ENCODE assay signal across 8 mouse cellular contexts in genomic region chr7:80369461-80369860, GRCm38 (mm10). TPM values are rescaled to one million over a fixed set of nuclear protein-coding genes. Genes with fewer than 3 reads are reported as not detected.
DNase-seq lines count a peak whose midpoint lies in the region; ATAC-seq and TF ChIP-seq lines count a peak whose summit lies in the region.

No protein-coding gene starts in this region.

- no peak for TF ChIP-seq EP300 in heart, postnatal 0 days (IDR thresholded peaks at IDR 0.05; ENCODE audit: low read depth)

- 0 out of 2 replicates have a peak, but pooled peaks cover 10% of the 10 kb centered on the region for H3K4me1 ChIP-seq in heart, postnatal 0 days (ENCODE audit: control insufficient read depth, insufficient read depth)
- peaks cover 14% of the 10 kb centered on the region for H3K4me1 ChIP-seq in hindbrain, embryonic 16.5 days (ENCODE audit: control insufficient read depth, insufficient read depth, low read depth, low read length)
- H3K4me1 ChIP-seq in midbrain, embryonic 14.5 days (ENCODE audit: control insufficient read depth, insufficient read depth, low read length), result peaks cover 14% of the 10 kb centered on the region

- DNase-seq in heart, postnatal 0 days (ENCODE audit: low spot score), result no peak
- no peak for DNase-seq in heart, adult 18-20 months
- peak; percentile 60 to 65 for DNase-seq in cerebellum, adult 18-20 months
- no peak for DNase-seq in midbrain, embryonic 14.5 days
- DNase-seq in gastrocnemius, postnatal 10 days, result no peak
- no peak for DNase-seq in gastrocnemius, adult 18-20 months (ENCODE audit: low spot score)
- DNase-seq in left cerebral cortex, postnatal 10 days (ENCODE audit: extremely low spot score in 1 of 2, low spot score in 2 of 2), result no peak

- WGBS in heart, postnatal 0 days, result 68% methylated on average over 5 of the region's 5 CpGs
- WGBS in hindbrain, embryonic 16.5 days, result 65% methylated on average over 5 of the region's 5 CpGs
- WGBS in midbrain, embryonic 14.5 days, result 71% methylated on average over 5 of the region's 5 CpGs

- intact Hi-C loops in left cerebral cortex, postnatal 10 days (cut with DNase I), result no loop called here

- 0 out of 2 replicates have a peak overlapping the region, but pooled peaks have one; percentile 40 for H3K27ac ChIP-seq in heart, postnatal 0 days (ENCODE audit: low read depth)
- H3K27ac ChIP-seq in hindbrain, embryonic 16.5 days (ENCODE audit: low read depth, low read length), result no peak overlapping the region
- no peak overlapping the region for H3K27ac ChIP-seq in midbrain, embryonic 14.5 days (replicated peaks; ENCODE audit: low read depth, low read length)

- peak overlapping the region; percentile 87 for H3K4me2 ChIP-seq in heart, postnatal 0 days (ENCODE audit: low read depth, low read length)
- peak overlapping the region; percentile 80 for H3K4me2 ChIP-seq in hindbrain, embryonic 16.5 days (ENCODE audit: low read length)
- peak overlapping the region; percentile 75 for H3K4me2 ChIP-seq in midbrain, embryonic 14.5 days (ENCODE audit: low read length)

- peaks cover 31% of the 10 kb centered on the region for H3K36me3 ChIP-seq in heart, postnatal 0 days (replicated peaks; ENCODE audit: control insufficient read depth, insufficient read depth, low read length)
- peaks cover 30% of the 10 kb centered on the region for H3K36me3 ChIP-seq in hindbrain, embryonic 16.5 days (ENCODE audit: control insufficient read depth, insufficient read depth, low read length)
- peaks cover 36% of the 10 kb centered on the region for H3K36me3 ChIP-seq in midbrain, embryonic 14.5 days (ENCODE audit: control insufficient read depth, insufficient read depth, low read length)

- ATAC-seq in heart, postnatal 0 days (ENCODE audit: insufficient read depth, low read depth), result no peak
- no peak for ATAC-seq in hindbrain, embryonic 16.5 days
- ATAC-seq in midbrain, embryonic 14.5 days (ENCODE audit: low FRiP score, low TSS enrichment), result no peak

- no peaks in the 10 kb centered on the region for H3K9me3 ChIP-seq in heart, postnatal 0 days (replicated peaks; ENCODE audit: control insufficient read depth, low read length)
- no peaks in the 10 kb centered on the region for H3K9me3 ChIP-seq in hindbrain, embryonic 16.5 days (ENCODE audit: control insufficient read depth, low read length)
- H3K9me3 ChIP-seq in midbrain, embryonic 14.5 days (ENCODE audit: control insufficient read depth, low read length), result no peaks in the 10 kb centered on the region

- H3K27me3 ChIP-seq in heart, postnatal 0 days (ENCODE audit: control insufficient read depth, insufficient read depth, low read length), result no peaks in the 10 kb centered on the region
- H3K27me3 ChIP-seq in hindbrain, embryonic 16.5 days (replicated peaks; ENCODE audit: control insufficient read depth, insufficient read depth, low read length), result no peaks in the 10 kb centered on the region
- H3K27me3 ChIP-seq in midbrain, embryonic 14.5 days (ENCODE audit: control insufficient read depth, insufficient read depth, low read length), result no peaks in the 10 kb centered on the region

- no peak overlapping the region for H3K9ac ChIP-seq in heart, postnatal 0 days (replicated peaks; ENCODE audit: low read depth, low read length)
- no peak overlapping the region for H3K9ac ChIP-seq in hindbrain, embryonic 16.5 days (ENCODE audit: low read depth, low read length)
- H3K9ac ChIP-seq in midbrain, embryonic 14.5 days (replicated peaks; ENCODE audit: low read length), result peak overlapping the region; percentile 86

- 0 out of 2 replicates have a peak overlapping the region, but pooled peaks have one; percentile 92 for H3K4me3 ChIP-seq in heart, postnatal 0 days (ENCODE audit: low read depth, low read length)
- peak overlapping the region; percentile 89 for H3K4me3 ChIP-seq in hindbrain, embryonic 16.5 days (ENCODE audit: low read length)
- H3K4me3 ChIP-seq in midbrain, embryonic 14.5 days (replicated peaks; ENCODE audit: low read depth, low read length), result peak overlapping the region; percentile 76; the same call in 1 of the 2 replicates

- no peak for TF ChIP-seq CTCF in heart, postnatal 0 days (IDR thresholded peaks at IDR 0.05; ENCODE audit: low read depth)

RNA-seq across cellular contexts. Expression of gene Man2a2, which starts 1.7 kb away (rescaled TPM):
- total RNA-seq in heart, postnatal 0 days (2014; rRNA removed; ENCODE audit: low replicate concordance), result 30.2 and 55.2 TPM in 2 replicates
- 7.2 and 7.7 TPM in 2 replicates for polyA plus RNA-seq in heart, postnatal 0 days (2015; fragmentation: Nextera tagmentation; extraction: Ambion mirVana)
- 10 to 100 TPM; 54.6 to 55.7 TPM for total RNA-seq in heart, adult 18-20 months (2021)
- polyA plus RNA-seq in hindbrain, embryonic 16.5 days (2015; fragmentation: Nextera tagmentation; extraction: Ambion mirVana), result 20.7 and 24.4 TPM in 2 replicates
- 18.1 and 19.5 TPM in 2 replicates for polyA plus RNA-seq in midbrain, embryonic 14.5 days (2014; fragmentation: Nextera tagmentation; extraction: Ambion mirVana)
- total RNA-seq in gastrocnemius, postnatal 10 days (2021), result 10 to 100 TPM; 92.2 to 97.2 TPM
- total RNA-seq in gastrocnemius, adult 18-20 months (2021), result 100 to 1,000 TPM; 132 to 136 TPM
- total RNA-seq in left cerebral cortex, postnatal 10 days (2021), result 100 to 1,000 TPM; 106 to 108 TPM

RNA-seq across cellular contexts. Expression of gene Fes, which starts 18.3 kb away (rescaled TPM):
- total RNA-seq in heart, postnatal 0 days (2014; rRNA removed; ENCODE audit: low replicate concordance), result 13.5 and 23.1 TPM in 2 replicates
- 9.2 and 9.7 TPM in 2 replicates for polyA plus RNA-seq in heart, postnatal 0 days (2015; fragmentation: Nextera tagmentation; extraction: Ambion mirVana)
- 10 to 100 TPM in 1 of 2 experiments, 1 to 10 TPM in 1; 9.9 to 11.4 TPM for total RNA-seq in heart, adult 18-20 months (2021)
- polyA plus RNA-seq in hindbrain, embryonic 16.5 days (2015; fragmentation: Nextera tagmentation; extraction: Ambion mirVana), result 3.8 and 4.9 TPM in 2 replicates
- 1.6 and 3.2 TPM in 2 replicates for polyA plus RNA-seq in midbrain, embryonic 14.5 days (2014; fragmentation: Nextera tagmentation; extraction: Ambion mirVana)
- 10 to 100 TPM in 1 of 2 experiments, 1 to 10 TPM in 1; 9.4 to 12.1 TPM for total RNA-seq in gastrocnemius, postnatal 10 days (2021)
- total RNA-seq in gastrocnemius, adult 18-20 months (2021), result 1 to 10 TPM; 2.0 to 3.5 TPM
- total RNA-seq in left cerebral cortex, postnatal 10 days (2021), result 1 to 10 TPM; 4.7 to 5.3 TPM

RNA-seq across cellular contexts. Expression of gene Hddc3, which starts 26.6 kb away (rescaled TPM):
- total RNA-seq in heart, postnatal 0 days (2014; rRNA removed; ENCODE audit: low replicate concordance), result 19.8 and 28.5 TPM in 2 replicates
- 14.5 and 17.8 TPM in 2 replicates for polyA plus RNA-seq in heart, postnatal 0 days (2015; fragmentation: Nextera tagmentation; extraction: Ambion mirVana)
- 10 to 100 TPM; 32.4 to 35.5 TPM for total RNA-seq in heart, adult 18-20 months (2021)
- 21.3 and 26.7 TPM in 2 replicates for polyA plus RNA-seq in hindbrain, embryonic 16.5 days (2015; fragmentation: Nextera tagmentation; extraction: Ambion mirVana)
- polyA plus RNA-seq in midbrain, embryonic 14.5 days (2014; fragmentation: Nextera tagmentation; extraction: Ambion mirVana), result 28.7 and 34.8 TPM in 2 replicates
- 10 to 100 TPM; 39.9 to 45.0 TPM for total RNA-seq in gastrocnemius, postnatal 10 days (2021)
- 10 to 100 TPM; 28.8 to 31.7 TPM for total RNA-seq in gastrocnemius, adult 18-20 months (2021)
- 10 to 100 TPM; 38.3 to 45.8 TPM for total RNA-seq in left cerebral cortex, postnatal 10 days (2021)

RNA-seq across cellular contexts. Expression of gene Unc45a, which starts 28.7 kb away (rescaled TPM):
- total RNA-seq in heart, postnatal 0 days (2014; rRNA removed; ENCODE audit: low replicate concordance), result 21.6 and 44.5 TPM in 2 replicates
- 11.0 and 12.5 TPM in 2 replicates for polyA plus RNA-seq in heart, postnatal 0 days (2015; fragmentation: Nextera tagmentation; extraction: Ambion mirVana)
- 10 to 100 TPM; 15.8 to 16.0 TPM for total RNA-seq in heart, adult 18-20 months (2021)
- 57.0 and 65.7 TPM in 2 replicates for polyA plus RNA-seq in hindbrain, embryonic 16.5 days (2015; fragmentation: Nextera tagmentation; extraction: Ambion mirVana)
- 42.7 and 43.7 TPM in 2 replicates for polyA plus RNA-seq in midbrain, embryonic 14.5 days (2014; fragmentation: Nextera tagmentation; extraction: Ambion mirVana)
- 10 to 100 TPM; 11.8 to 16.4 TPM for total RNA-seq in gastrocnemius, postnatal 10 days (2021)
- total RNA-seq in gastrocnemius, adult 18-20 months (2021), result 10 to 100 TPM in 1 of 2 experiments, 1 to 10 TPM in 1; 9.9 to 10.1 TPM
- total RNA-seq in left cerebral cortex, postnatal 10 days (2021), result 10 to 100 TPM; 52.5 to 54.1 TPM

RNA-seq across cellular contexts. Expression of gene Furin, which starts 35.8 kb away (rescaled TPM):
- total RNA-seq in heart, postnatal 0 days (2014; rRNA removed; ENCODE audit: low replicate concordance), result 67.6 and 79.0 TPM in 2 replicates
- 16.9 and 18.9 TPM in 2 replicates for polyA plus RNA-seq in heart, postnatal 0 days (2015; fragmentation: Nextera tagmentation; extraction: Ambion mirVana)
- 100 to 1,000 TPM; 103 to 114 TPM for total RNA-seq in heart, adult 18-20 months (2021)
- 3.9 and 4.5 TPM in 2 replicates for polyA plus RNA-seq in hindbrain, embryonic 16.5 days (2015; fragmentation: Nextera tagmentation; extraction: Ambion mirVana)
- polyA plus RNA-seq in midbrain, embryonic 14.5 days (2014; fragmentation: Nextera tagmentation; extraction: Ambion mirVana), result 4.6 and 4.9 TPM in 2 replicates
- total RNA-seq in gastrocnemius, postnatal 10 days (2021), result 10 to 100 TPM; 63.1 to 68.1 TPM
- 10 to 100 TPM; 52.8 to 53.9 TPM for total RNA-seq in gastrocnemius, adult 18-20 months (2021)
- 10 to 100 TPM; 44.8 TPM for total RNA-seq in left cerebral cortex, postnatal 10 days (2021)

Comparison
In these comparisons a context has a peak if more than half of its experiments do, and no peak if none do; other contexts are left out.
1. DNase-seq: peak in cerebellum, adult 18-20 months (2 of 2); none in heart, postnatal 0 days (single experiment), heart, adult 18-20 months (0 of 2), midbrain, embryonic 14.5 days (single experiment), gastrocnemius, postnatal 10 days (single experiment), gastrocnemius, adult 18-20 months (single experiment) and left cerebral cortex, postnatal 10 days (0 of 2).
2. Peak in every context shown above with its lines, with median percentiles within 50 percentile points of each other: H3K4me2 ChIP-seq and H3K4me3 ChIP-seq.